In the genomic region with DNA sequence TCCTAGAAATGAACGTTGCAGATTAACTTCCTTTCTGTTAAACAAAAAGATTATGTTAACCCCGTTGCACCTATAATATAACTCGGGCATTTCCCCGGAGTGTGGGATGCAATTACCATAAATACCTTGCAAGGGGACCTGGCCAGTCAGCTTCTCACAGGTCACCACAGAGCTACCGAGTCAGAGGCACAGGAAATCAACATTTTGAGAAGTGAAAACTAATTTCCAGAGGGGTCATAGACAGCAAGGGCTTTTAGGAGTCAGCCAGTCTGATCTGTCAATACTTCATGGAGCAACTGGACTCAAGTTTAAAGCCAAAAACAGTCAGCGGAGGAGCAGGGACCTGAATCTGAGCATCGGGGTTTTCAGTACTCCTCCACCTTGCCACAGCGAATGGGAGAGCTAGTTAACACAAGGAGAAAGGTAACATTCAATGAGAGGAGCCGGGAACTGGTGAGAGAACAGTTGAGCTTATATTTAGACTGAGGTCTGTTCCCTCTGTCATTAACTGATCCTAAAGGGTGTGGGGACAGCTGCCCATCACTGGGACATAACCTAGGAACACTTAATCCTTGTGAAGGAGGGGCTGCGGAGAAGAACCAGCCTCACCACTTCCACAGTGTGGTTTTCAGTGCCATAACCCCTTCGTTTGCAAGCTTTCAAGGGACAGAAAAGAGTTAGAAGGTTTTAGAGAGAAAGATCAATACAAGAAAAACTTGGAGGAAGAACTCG, we compare ENCODE assay signal across 16 mouse cellular contexts.
A peak's percentile ranks its signal among the peaks of the same experiment; 100 is the strongest.
DNase-seq lines count a peak whose midpoint lies in the region; ATAC-seq and TF ChIP-seq lines count a peak whose summit lies in the region.
"Had no signal": no experiment of that assay in that cellular context is flagged by ENCODE, and none has a peak within 500 bp of the region (broad histone marks: within the 10 kb centered on the region; RNA-seq: fewer than 3 reads in every experiment).

No protein-coding gene starts in this region.

- ATAC-seq in inflammation-experienced regulatory T-cells, adult 6 months: peak; percentile 53
- ATAC-seq in megakaryocyte progenitor cell, adult 5-6 weeks (replicated peaks; ENCODE audit: poor library complexity): peak; percentile 45
- no peak for ATAC-seq in hindbrain, embryonic 14.5 days (ENCODE audit: low FRiP score)

- no peak overlapping the region for H3K9ac ChIP-seq in hindbrain, embryonic 14.5 days
- H3K9ac ChIP-seq: heart, embryonic 12.5 days; neural tube, embryonic 15.5 days had no signal

- peak; percentile 34 for DNase-seq in gastrocnemius, adult 2 months
- no peak for DNase-seq in gastrocnemius, postnatal 10 days
- peak; percentile 55 for DNase-seq in CD4-positive, CD25-positive, alpha-beta regulatory T cell, adult 2 months (ENCODE audit: low read depth, low spot score)
- DNase-seq in adrenal gland, adult (ENCODE audit: inconsistent age in 2 of 2, low spot score in 1 of 2): no peak
- no peak for DNase-seq in hindbrain, embryonic 14.5 days (ENCODE audit: low spot score)
- no peak for DNase-seq in spleen, postnatal 4 days (ENCODE audit: low spot score in 2 of 2)
- DNase-seq: adrenal gland, postnatal 14 days; cerebellum, adult 9-11 months; kidney, adult 18-20 months; kidney, postnatal 4 days; right cerebral cortex, adult 18-20 months had no signal

- peak overlapping the region; percentile 87 for H3K27ac ChIP-seq in gastrocnemius, adult 2 months
- H3K27ac ChIP-seq in hindbrain, embryonic 14.5 days: no peak overlapping the region
- H3K27ac ChIP-seq: macrophage; neural tube, embryonic 15.5 days had no signal

- H3K4me2 ChIP-seq in hindbrain, embryonic 14.5 days (replicated peaks): no peak overlapping the region
- H3K4me2 ChIP-seq: heart, embryonic 12.5 days; neural tube, embryonic 15.5 days had no signal

- H3K4me3 ChIP-seq in gastrocnemius, adult 2 months: peak overlapping the region; percentile 65
- H3K4me3 ChIP-seq in hindbrain, embryonic 14.5 days (replicated peaks; ENCODE audit: low read length): no peak overlapping the region
- H3K4me3 ChIP-seq: heart, embryonic 12.5 days; neural tube, embryonic 15.5 days had no signal

- 0 out of 2 replicates have a peak, but pooled peaks cover 2% of the 10 kb centered on the region for H3K4me1 ChIP-seq in hindbrain, embryonic 14.5 days (replicated peaks; ENCODE audit: control insufficient read depth, insufficient read depth, low read length)
- H3K4me1 ChIP-seq: heart, embryonic 12.5 days had no signal

- no peaks in the 10 kb centered on the region for H3K27me3 ChIP-seq in hindbrain, embryonic 14.5 days (ENCODE audit: control insufficient read depth, insufficient read depth, low read length)
- H3K27me3 ChIP-seq: heart, embryonic 12.5 days; neural tube, embryonic 15.5 days had no signal

- intact Hi-C loops in gastrocnemius, adult 2 months (cut with DNase I): loop anchor here (5.0 to 10.0 kb wide), 3 partner anchors 64 to 258 kb away; no protein-coding TSS in a partner anchor

- 84% methylated on average over 12 of the region's 12 CpGs for WGBS in hindbrain, embryonic 14.5 days

- no peaks in the 10 kb centered on the region for H3K36me3 ChIP-seq in hindbrain, embryonic 14.5 days (replicated peaks; ENCODE audit: control insufficient read depth, insufficient read depth)
- H3K36me3 ChIP-seq: heart, embryonic 12.5 days; neural tube, embryonic 15.5 days had no signal

- no peak for TF ChIP-seq CTCF in gastrocnemius, adult 2 months (IDR thresholded peaks at IDR 0.05)

- H3K9me3 ChIP-seq in hindbrain, embryonic 14.5 days (ENCODE audit: control insufficient read depth, low read length): 0 out of 2 replicates have a peak, but pooled peaks cover 4% of the 10 kb centered on the region
- H3K9me3 ChIP-seq: neural tube, embryonic 15.5 days had no signal

Comparison
In these comparisons a context has a peak if more than half of its experiments do, and no peak if none do; other contexts are left out.
1. DNase-seq: peak in gastrocnemius, adult 2 months (single experiment) and CD4-positive, CD25-positive, alpha-beta regulatory T cell, adult 2 months (single experiment); none in gastrocnemius, postnatal 10 days (single experiment), adrenal gland, adult (0 of 2), hindbrain, embryonic 14.5 days (single experiment) and spleen, postnatal 4 days (0 of 2).